Mouse (Mus musculus): ENCODE data around the gene Rbfox1.

Rbfox1 gene

DNA sequence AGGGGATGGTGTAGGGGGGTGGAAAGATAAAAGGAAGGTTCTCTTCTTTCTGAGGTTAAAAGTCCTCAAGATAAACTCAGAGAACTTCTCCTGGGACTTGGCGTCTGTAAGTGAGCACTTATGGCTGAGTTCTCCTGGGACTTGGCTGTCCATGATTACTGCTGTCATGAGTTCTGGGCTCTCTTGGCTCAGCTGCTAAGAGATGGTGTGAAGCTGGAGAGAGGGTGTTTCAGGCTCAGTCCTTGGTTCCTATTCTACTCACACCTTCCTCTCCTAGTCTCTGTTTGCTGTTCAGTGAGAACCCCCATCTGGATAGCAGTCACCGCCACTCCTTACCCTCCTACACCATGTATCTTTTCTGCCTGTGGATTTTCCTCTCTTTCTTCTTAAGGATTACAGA, 921.1 kb downstream of the Rbfox1 start:
- no peak for DNase-seq (ENCODE audit: inconsistent age in 2 of 2, low spot score in 1 of 2)

DNA sequence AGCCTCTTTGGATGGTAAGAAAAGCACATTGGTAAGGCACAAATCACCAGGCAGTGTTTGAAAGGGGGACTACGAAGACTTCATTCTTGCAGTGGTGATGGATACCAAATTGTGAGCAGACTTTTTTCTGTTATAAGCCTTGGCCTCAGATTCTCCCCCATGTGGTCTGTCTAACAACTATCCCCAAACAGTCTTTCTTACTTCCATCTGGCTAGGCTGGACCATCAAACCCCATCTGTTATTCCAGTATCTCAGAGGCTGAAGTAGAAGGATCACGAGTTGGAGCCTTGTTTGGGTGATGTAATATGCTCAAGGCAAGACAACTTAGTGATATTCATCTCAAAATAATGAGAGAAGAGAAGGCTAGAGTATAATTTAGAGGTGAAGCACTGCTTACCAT, 922.7 kb downstream of the Rbfox1 start:
- DNase-seq (ENCODE audit: inconsistent age in 2 of 2, low spot score in 1 of 2) = no peak

DNA sequence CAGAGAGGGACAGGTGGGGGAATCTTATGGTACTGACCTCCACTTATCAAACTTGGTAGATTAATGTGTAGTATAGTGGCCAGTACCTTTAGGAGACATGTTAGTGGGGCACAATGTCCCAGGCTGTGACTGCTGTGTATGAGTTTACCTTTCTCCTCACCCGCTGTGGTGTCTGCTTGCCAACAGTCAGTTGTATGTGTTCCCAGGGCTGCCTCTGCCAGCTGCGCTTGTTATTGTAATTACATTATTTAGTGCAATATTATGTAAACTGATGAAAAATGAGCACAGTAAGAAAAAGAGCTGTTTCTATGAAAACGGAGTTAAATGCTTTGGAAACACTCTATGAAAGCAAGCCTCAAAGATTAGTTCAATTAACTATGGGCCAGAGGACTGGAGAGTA, 928.7 kb downstream of the Rbfox1 start:
- DNase-seq (ENCODE audit: inconsistent age in 2 of 2, low spot score in 1 of 2) = no peak

DNA sequence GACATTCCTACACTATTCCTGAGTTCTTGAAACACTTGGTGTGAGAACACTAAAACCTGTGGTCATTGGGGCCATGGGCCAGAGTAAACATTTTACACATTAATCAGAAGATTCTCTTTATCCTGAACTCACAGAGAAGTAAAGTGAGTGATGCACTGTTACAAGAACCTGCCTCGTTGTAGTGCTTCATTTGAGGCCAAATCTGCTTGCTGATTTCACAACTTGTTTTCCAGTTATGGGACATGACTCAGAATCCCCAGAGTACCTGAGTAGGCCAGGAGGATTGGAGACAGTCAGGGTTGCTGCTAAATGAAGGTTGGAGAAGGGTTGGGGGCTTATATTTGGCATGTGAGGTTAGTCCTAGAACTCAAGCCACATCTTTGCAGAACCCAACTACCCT, 936.6 kb downstream of the Rbfox1 start:
- no peak for DNase-seq (ENCODE audit: inconsistent age in 2 of 2, low spot score in 1 of 2)

DNA sequence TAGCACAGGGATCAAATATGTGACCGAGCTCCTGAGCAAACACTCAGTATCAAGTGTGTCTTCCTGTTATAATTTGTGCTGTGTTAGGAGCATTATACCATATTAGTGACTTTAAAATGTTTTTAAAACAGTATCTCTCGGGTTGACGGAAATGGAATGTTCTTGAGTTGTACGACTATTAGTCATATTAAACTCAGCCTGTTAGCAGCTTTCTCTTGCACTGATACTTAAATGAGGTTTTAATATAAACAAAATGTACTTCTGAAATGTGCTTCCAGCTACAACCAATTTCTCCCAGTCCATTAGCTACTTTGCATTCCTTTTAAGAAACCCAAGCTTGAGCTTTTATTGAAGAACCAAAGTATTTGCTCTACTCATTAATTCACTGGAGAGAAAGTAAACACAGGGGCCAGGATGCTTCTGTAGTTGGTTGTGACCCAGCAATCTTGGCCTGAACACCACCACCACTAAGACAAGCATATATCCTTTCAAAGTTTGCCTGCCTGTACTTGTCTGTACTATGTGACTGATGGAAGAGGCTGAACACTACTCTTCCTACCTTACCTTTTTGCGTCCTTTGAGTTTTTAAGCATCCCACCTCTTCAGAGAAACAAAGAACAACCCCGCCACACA, 944.9 kb downstream of the Rbfox1 start:
- no peak for DNase-seq (ENCODE audit: inconsistent age in 2 of 2, low spot score in 1 of 2)

DNA sequence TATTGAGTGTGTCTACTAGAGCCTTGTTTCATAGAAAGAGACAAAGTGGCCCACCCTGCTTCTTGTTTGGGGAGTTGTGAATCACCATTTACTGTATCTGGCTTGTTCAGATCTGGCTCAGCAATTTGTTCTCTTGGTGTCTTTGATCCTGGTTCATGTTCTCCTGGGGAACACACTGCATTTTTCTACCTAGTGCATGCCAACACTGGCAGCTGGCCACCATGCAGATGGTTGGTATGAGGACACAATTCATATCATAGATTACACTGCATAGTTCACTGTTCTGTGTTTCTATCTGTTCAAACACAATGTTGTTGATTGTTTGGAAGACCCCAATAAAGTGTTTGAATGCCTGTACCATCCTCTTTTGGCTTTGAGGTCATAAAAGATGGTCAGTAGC, 948.3 kb downstream of the Rbfox1 start:
- no peak for DNase-seq (ENCODE audit: inconsistent age in 2 of 2, low spot score in 1 of 2)

DNA sequence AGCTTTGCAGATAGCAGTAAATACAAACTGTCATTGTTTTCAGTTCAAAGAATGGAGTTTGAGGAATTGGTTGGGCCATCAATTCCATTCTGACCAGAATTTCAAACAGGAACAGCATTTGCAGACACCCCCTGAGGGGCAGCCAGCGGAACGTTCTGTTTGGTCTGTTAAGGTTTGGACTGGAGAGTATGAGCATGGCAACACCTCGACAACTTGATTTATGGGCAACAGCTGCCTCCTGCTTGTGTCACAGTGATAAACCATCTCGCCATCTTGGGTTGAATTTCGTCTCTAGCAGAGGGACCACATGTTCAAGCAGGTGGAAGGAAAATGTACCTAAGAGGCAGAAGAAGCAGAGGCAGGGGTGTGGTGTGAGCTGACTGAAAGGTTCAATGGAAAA, 949.9 kb downstream of the Rbfox1 start:
- DNase-seq (ENCODE audit: inconsistent age in 2 of 2, low spot score in 1 of 2) = no peak

DNA sequence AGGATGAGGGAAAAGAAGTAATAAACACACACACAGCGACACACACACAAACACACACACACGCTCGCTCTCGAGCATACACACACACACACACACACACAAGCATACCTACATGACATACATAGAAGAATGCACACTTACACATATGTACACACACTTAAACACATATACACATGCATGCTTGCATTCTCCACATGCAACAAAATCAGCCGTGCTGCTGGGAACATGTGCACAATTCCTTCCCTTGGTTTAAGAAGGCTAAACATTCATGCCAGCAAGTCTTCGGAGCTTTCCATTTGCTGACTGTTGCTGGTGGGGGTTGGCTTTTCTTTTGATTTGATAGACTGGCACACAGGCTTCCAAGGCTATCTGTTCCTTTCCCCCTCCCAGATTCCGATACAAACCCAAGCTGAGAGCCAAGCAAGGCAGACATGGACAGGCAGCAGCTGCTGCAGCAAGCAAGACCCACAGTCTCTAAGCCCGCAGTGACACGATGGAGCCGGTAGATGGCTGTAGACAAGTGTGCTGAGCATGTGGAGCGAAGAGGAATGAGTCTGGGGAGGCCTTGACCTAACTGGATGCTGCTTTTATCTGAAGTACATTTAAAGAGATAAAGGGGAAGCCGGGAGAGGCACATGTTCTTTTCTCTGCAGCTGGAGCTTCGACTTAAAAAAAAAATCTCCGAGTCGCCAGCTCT, 954.3 kb downstream of the Rbfox1 start:
- DNase-seq (ENCODE audit: inconsistent age in 2 of 2, low spot score in 1 of 2) = peak; percentile 89 to 94

DNA sequence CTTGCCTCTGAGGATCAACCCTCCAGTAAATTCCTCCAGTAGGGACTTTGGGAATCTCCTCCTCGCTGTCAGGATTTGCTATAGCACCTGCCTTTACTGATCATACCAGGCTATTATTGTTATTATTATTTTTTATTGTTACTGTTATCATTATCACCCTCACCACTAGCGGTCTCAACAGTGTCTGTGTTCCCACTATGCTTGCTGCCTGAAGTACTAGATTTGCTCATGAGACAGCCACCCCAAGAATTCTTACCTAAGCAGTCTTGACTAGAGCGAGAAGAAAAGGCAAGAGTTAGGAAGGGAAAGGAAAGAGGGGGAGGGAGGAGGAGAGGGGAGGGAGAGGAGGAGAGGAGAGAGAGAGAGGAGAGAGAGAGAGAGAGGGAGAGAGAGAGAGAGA, 954.9 kb downstream of the Rbfox1 start:
- DNase-seq (ENCODE audit: inconsistent age in 2 of 2, low spot score in 1 of 2) = no peak

DNA sequence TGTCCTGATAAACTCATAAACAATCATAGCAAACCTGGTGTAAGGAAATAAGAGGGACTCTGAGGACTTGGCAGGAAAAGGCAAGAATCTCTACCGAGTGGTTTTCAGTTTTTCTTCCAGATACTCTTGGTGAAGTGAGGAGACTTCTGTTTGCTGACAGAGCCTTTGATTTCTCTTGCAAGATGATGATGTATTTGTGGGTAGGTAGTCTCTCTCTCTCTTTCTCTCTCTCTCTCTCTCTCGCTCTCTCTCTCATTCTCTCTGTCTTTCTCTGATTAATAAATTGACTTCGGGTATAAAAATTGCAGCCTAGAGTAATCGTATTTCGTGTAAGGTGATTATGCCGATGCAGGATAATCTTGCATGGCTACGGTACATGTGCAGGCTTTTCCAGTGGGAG, 955.3 kb downstream of the Rbfox1 start:
- DNase-seq (ENCODE audit: inconsistent age in 2 of 2, low spot score in 1 of 2) = peak in 1 of 2 experiments; percentile 65

DNA sequence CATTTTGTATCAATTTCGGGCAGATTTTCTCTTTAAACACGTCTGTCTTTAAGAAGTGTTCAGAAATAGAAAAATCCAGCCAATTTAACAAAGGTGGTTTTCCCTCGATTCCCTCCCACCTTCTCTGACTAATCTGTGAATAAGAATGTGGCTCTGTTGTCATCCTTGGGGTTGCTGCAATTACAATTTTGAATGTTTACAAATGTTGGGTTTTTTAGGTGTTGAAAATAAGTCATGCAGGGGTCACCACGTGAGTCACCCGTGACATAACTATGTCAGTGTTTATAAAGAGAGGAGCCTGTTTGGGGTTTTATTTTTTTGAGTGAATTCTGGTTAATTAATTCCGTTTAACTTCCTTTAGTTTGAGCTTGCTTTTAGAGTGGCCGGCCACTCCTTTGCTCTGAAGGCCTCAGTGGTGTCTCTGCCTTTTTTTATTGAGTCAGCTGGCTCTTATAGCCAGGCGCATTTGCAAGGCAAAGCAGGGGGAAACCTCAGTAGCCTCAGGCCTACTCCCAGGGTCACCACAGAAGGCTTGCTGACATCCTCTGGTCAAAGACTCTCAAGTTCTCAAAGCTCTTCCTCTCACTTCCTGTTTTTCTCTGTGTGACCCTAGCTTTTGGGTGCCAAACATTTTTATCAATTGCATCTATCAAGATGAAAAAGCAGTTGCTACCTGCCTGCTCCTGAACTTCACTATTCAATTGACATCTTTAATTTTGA, 957.1 kb downstream of the Rbfox1 start:
- peak in 1 of 2 experiments; percentile 52 for DNase-seq (ENCODE audit: inconsistent age in 2 of 2, low spot score in 1 of 2)

DNA sequence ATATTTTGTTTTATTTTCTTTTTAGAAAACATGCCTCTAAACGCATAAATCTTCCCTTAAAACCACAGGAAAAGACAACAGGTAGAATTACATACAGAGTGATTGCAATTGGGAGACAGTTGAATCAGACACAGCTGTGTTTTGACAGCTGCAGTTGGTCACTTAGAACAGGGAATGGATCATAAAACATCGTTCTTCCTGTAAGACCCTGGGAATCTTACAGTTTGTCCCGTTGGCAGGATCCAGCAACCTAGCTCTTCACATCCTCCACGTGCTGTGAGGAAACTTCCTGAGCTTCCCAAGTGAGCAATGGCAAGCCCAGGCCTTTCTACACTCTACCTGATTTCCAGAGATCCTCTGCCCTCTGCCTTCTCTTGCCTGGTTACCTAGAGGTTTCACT, 959.5 kb downstream of the Rbfox1 start:
- no peak for DNase-seq (ENCODE audit: inconsistent age in 2 of 2, low spot score in 1 of 2)

DNA sequence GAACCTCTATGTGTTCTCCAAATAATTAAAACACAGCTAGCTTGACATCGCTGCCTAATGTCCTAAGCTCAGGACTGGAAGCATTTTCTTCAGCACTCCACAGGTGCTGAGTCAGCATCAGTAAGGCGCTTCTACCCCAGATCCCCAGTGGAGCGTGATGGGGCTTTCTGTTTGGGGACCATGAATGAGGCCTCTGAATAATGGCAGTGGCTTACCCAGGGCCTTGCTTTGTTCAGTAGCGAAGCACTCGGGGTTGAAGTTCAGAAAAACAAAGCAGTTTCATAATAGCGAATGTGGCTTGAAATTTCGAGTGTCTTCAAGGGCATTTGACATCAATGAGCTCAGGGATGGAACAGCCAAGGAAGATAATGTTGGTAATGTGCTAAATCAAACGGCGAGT, 966.2 kb downstream of the Rbfox1 start:
- DNase-seq (ENCODE audit: inconsistent age in 2 of 2, low spot score in 1 of 2) = peak; percentile 58 to 84

DNA sequence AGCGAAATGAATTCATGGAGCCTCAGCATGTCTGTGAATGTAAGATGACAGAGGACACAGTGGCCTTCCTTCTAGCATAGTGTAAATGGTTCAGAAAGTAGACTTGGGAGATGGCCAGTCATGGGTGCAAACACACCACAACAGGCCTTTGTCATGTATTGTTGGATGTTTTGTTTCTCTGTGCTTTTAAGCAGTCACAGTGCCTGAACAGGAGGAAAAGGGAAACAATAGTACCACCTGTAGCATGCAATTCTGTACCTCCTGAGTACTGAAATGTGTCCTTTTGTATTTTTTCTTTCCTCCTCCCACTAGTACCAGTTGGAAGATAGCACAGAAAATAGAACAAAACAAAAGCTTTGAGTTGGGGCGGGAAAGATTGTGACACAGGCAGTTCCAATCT, 968.6 kb downstream of the Rbfox1 start:
- DNase-seq (ENCODE audit: inconsistent age in 2 of 2, low spot score in 1 of 2) = no peak

DNA sequence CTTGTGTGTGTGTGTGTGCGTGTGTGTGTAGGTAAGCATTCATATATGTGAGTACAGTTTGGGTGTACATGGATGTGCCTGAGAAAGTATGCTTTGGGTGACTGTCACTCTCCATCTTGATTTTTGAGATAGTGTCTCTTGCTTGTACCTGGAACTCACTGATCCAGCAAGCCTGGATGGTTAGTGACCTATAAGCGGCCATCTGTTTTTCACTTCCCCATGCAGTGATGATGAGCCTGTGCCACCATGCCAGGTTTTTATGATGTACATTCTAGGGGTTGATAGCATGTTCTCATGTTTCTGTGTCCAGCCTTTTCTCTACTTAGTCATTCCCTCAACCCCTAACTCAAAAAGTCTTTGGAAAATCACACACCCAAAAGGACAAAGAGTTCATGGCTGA, 976.5 kb downstream of the Rbfox1 start:
- DNase-seq (ENCODE audit: inconsistent age in 2 of 2, low spot score in 1 of 2) = no peak

DNA sequence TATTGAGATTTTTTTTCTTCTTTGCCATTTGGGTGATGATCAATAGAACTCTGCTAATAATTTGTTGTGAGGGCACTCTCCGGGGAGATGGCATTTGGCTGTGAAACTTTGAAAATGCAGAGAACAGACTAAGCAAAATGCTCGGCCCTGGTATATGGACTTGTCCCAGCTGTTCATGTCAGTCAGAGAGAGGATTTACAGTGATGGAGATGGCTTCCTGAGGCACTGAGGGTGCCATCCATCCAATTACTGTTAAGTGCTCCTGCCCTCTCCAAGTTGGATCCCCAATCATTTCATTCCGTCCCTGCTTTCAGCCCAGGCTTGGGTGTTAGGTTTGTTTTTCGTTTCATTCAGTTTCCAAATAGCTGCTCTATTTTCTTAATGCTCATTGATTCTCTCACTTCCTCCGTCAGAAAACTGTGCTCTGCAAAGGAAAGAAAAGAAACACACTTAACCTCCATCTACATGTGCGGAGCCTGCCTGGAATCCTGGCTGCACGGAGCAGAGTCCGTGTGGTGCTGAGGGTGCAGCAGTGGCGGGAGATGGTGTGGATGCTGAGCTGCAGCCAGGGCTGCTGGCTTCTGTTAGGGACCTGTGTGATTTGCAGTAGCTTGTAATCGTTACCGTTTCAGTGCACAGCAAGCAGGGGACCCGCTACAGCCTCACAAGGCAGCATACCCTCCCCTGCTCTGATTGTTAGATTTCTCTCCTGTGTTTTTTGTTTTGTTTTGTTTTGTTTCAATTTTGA, 997.7 kb downstream of the Rbfox1 start:
- no peak for DNase-seq (ENCODE audit: inconsistent age in 2 of 2, low spot score in 1 of 2)

DNA sequence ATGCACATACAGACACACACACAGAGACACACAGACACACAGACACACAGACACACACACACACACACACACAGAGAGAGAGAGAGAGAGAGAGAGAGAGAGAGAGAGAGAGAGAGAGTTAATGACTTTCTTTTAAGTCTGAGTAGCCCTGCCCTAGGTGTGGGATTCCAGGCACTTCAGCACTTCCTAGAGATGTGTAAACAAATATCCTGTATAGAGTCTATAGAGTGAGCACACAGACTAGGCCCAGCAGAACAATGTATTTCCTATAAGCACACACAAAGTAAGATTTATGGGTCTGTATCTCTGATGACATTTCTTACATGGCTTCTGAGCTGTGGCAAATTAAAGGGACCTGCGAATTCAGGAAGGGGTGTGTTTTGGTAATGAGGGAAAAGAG, 998.6 kb downstream of the Rbfox1 start:
- no peak for DNase-seq (ENCODE audit: inconsistent age in 2 of 2, low spot score in 1 of 2)

DNA sequence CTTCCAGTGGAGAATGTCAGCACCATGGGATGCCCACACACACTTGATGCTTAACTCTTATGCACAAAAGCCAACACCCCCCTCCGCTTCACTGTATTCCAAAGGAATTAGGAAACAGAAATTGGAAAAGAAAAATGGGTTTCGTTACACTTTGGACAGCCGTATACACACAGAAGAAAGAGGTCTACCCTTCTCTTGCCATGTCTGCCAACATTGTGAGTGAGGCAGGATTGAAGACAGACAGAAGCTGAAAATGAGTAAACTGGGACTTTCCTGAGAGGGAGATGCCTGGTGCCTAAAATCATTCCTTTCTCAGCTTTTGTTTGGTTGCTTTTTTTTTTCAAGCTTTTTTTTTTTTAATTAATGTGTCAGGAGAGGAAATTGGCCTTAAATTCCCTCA, 1000.5 kb downstream of the Rbfox1 start:
- DNase-seq (ENCODE audit: inconsistent age in 2 of 2, low spot score in 1 of 2) = no peak

DNA sequence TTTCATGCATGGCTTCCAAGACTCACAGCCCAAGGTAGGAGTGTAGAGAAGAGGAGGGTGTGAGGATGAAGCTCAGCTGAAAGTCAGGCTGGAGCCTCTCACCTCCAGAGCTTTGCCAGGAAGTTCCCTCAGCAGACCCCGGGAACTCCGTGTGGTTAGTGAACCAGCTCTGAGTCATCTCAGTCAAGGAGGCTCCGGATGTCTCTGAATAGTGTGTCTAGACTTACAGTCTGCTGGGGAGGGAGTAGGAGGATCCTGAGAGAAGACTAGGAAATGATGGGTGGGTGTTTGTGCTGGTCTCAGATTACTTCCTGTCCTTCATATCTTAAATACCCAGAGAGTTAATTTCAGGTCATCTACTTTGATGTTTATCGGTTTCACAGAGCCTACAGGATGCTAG, 1004.1 kb downstream of the Rbfox1 start:
- peak; percentile 20 to 30 for DNase-seq (ENCODE audit: inconsistent age in 2 of 2, low spot score in 1 of 2)

DNA sequence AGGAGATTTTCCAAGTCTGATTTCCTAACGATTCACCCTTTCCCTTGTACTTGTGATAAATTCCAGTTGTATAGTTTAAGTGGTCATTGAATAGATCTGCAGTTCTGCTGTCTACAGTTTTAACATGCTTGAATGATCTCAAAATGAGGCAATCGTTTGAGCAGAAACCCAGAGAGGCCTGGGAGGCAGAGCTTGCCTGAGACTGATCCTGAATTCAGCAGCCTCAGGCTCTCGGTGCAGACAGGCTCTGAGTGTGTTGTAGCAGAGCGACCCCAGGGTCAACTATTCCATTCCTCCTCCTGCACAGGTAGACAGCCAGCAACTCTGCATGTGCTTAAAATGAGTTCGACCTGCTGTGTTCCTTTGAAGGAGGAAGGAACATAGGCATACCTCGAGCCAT, 1012.6 kb downstream of the Rbfox1 start:
- no peak for DNase-seq (ENCODE audit: inconsistent age in 2 of 2, low spot score in 1 of 2)

DNA sequence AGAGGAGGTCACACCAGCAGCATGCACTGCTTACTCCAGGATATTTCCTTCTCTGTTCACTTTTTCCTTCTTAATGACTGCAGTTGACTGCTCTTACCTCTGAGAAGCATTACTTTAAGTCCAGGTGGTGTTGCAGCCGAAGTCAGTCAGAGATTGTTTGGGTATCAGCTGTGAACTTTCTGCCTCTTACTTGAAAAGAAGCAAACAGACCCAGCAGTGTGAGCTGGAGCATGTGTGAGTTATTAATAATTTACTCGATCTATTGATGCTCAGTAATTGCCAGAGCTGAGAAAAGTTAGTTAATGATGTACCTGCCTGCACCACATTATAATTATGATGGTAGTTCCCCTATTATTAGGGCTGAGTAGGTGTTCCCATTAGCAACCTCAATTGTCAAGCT, 1014.9 kb downstream of the Rbfox1 start:
- DNase-seq (ENCODE audit: inconsistent age in 2 of 2, low spot score in 1 of 2) = no peak

DNA sequence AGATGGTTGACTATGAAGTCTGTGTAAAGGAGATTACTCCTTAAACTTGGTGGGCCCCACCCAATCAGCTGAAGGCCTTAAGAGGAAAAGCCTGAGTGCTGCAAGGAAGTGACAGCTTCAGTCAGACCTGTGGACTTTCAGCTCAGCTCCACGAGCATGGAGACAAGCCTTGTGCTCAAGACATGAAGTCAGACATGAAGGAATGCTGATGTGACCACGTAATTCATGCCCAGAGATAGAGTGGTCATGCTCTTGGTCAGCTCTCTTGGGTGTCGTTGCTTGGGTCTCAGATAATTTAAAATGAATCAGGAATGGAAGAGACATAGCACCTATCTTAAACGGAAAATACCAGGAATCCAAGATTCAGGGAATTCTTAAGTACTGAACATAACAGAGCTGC, 1019.8 kb downstream of the Rbfox1 start:
- no peak for DNase-seq (ENCODE audit: inconsistent age in 2 of 2, low spot score in 1 of 2)
